Mouse (Mus musculus): Measurements from ENCODE around the gene Ndufc1. TPM values are rescaled to one million over a fixed set of nuclear protein-coding genes. Genes with fewer than 3 reads are reported as not detected.

Gene Ndufc1
- polyA plus RNA-seq, 1 experiment from 2014 or later, result 672 TPM

- ATAC-seq (replicated peaks; ENCODE audit: low FRiP score), result no peak
Measured at GRCm38 (mm10) chr3:51366926-51367325, 41.9 kb downstream of the Ndufc1 start.

GRCm38 (mm10) chr3:51365517-51365882, 43.3 kb downstream of the Ndufc1 start:
- Histone ChIP-seq H3K9ac (ENCODE audit: low read length) (0 out of 2 replicates have a peak overlapping the region, but pooled peaks have one; percentile 49), H3K27ac (ENCODE audit: low read depth, low read length) (no peak overlapping the region), H3K4me3 (ENCODE audit: low read depth, low read length) (0 out of 2 replicates have a peak overlapping the region, but pooled peaks have one; percentile 36), H3K9me3 (ENCODE audit: control insufficient read depth, low read length) (no peaks in the 10 kb centered on the region), H3K27me3 (ENCODE audit: control insufficient read depth, insufficient read depth, low read length) (no peaks in the 10 kb centered on the region), H3K4me2 (ENCODE audit: low read depth, low read length, severe bottlenecking) (peak overlapping the region; percentile 70), H3K36me3 (ENCODE audit: control insufficient read depth, insufficient read depth, low read length) (no peaks in the 10 kb centered on the region), H3K4me1 (replicated peaks; ENCODE audit: control insufficient read depth, insufficient read depth, low read length) (no peaks in the 10 kb centered on the region)
- DNase-seq (ENCODE audit: low spot score), result no peak
- no peak for ATAC-seq (replicated peaks; ENCODE audit: low FRiP score)
- WGBS, result 21% methylated on average over 3 of the region's 3 CpGs

More at GRCm38 (mm10) chr3:51366926-51367325, 41.9 kb downstream of the Ndufc1 start:
- no peaks in the 10 kb centered on the region for H3K36me3 ChIP-seq (ENCODE audit: control insufficient read depth, insufficient read depth, low read length)
- no peaks in the 10 kb centered on the region for H3K4me1 ChIP-seq (replicated peaks; ENCODE audit: control insufficient read depth, insufficient read depth, low read length)
- H3K9me3 ChIP-seq (ENCODE audit: control insufficient read depth, low read length), result no peaks in the 10 kb centered on the region
- H3K9ac ChIP-seq (ENCODE audit: low read length), result no peak overlapping the region
- DNase-seq (ENCODE audit: low spot score), result no peak
- no peak overlapping the region for H3K4me3 ChIP-seq (ENCODE audit: low read depth, low read length)
- H3K4me2 ChIP-seq (ENCODE audit: low read depth, low read length, severe bottlenecking), result no peak overlapping the region
- H3K27me3 ChIP-seq (ENCODE audit: control insufficient read depth, insufficient read depth, low read length), result no peaks in the 10 kb centered on the region
- no peak overlapping the region for H3K27ac ChIP-seq (ENCODE audit: low read depth, low read length)
- 67% methylated on average over 4 of the region's 4 CpGs for WGBS

GRCm38 (mm10) chr3:51364703-51365516, 43.9 kb downstream of the Ndufc1 start:
- no peaks in the 10 kb centered on the region for H3K4me1 ChIP-seq (replicated peaks; ENCODE audit: control insufficient read depth, insufficient read depth, low read length)
- H3K27me3 ChIP-seq (ENCODE audit: control insufficient read depth, insufficient read depth, low read length), result no peaks in the 10 kb centered on the region
- H3K27ac ChIP-seq (ENCODE audit: low read depth, low read length), result no peak overlapping the region

GRCm38 (mm10) chr3:51361066-51361465, 47.7 kb downstream of the Ndufc1 start:
- Histone ChIP-seq H3K36me3 (ENCODE audit: control insufficient read depth, insufficient read depth, low read length) (no peaks in the 10 kb centered on the region), H3K4me1 (replicated peaks; ENCODE audit: control insufficient read depth, insufficient read depth, low read length) (peaks cover 5% of the 10 kb centered on the region), H3K9ac (ENCODE audit: low read length) (no peak overlapping the region), H3K27ac (ENCODE audit: low read depth, low read length) (no peak overlapping the region), H3K9me3 (ENCODE audit: control insufficient read depth, low read length) (no peaks in the 10 kb centered on the region), H3K4me3 (ENCODE audit: low read depth, low read length) (no peak overlapping the region), H3K27me3 (ENCODE audit: control insufficient read depth, insufficient read depth, low read length) (no peaks in the 10 kb centered on the region), H3K4me2 (ENCODE audit: low read depth, low read length, severe bottlenecking) (no peak overlapping the region)
- ATAC-seq (replicated peaks; ENCODE audit: low FRiP score), result no peak
- 23% methylated on average over 9 of the region's 9 CpGs for WGBS
- DNase-seq (ENCODE audit: low spot score), result no peak

More at GRCm38 (mm10) chr3:51364703-51365516, 43.9 kb downstream of the Ndufc1 start:
- ATAC-seq (replicated peaks; ENCODE audit: low FRiP score) (peak; percentile 85), DNase-seq (ENCODE audit: low spot score) (peak; percentile 84)
- Histone ChIP-seq H3K36me3 (ENCODE audit: control insufficient read depth, insufficient read depth, low read length) (no peaks in the 10 kb centered on the region), H3K9me3 (ENCODE audit: control insufficient read depth, low read length) (no peaks in the 10 kb centered on the region), H3K4me2 (ENCODE audit: low read depth, low read length, severe bottlenecking) (peak overlapping the region; percentile 70), H3K4me3 (ENCODE audit: low read depth, low read length) (peak overlapping the region; percentile 36), H3K9ac (ENCODE audit: low read length) (peak overlapping the region; percentile 49)
- 6% methylated on average over 31 of the region's 31 CpGs for WGBS

GRCm38 (mm10) chr3:51359558-51360307, 49.1 kb downstream of the Ndufc1 start:
- Histone ChIP-seq H3K9me3 (ENCODE audit: control insufficient read depth, low read length) (no peaks in the 10 kb centered on the region), H3K4me1 (replicated peaks; ENCODE audit: control insufficient read depth, insufficient read depth, low read length) (peaks cover 5% of the 10 kb centered on the region), H3K36me3 (ENCODE audit: control insufficient read depth, insufficient read depth, low read length) (no peaks in the 10 kb centered on the region), H3K4me2 (ENCODE audit: low read depth, low read length, severe bottlenecking) (no peak overlapping the region), H3K27me3 (ENCODE audit: control insufficient read depth, insufficient read depth, low read length) (no peaks in the 10 kb centered on the region), H3K27ac (ENCODE audit: low read depth, low read length) (no peak overlapping the region), H3K4me3 (ENCODE audit: low read depth, low read length) (peak overlapping the region; percentile 54; the same call in 1 of the 2 replicates), H3K9ac (ENCODE audit: low read length) (no peak overlapping the region)
- DNase-seq (ENCODE audit: low spot score) (no peak), ATAC-seq (replicated peaks; ENCODE audit: low FRiP score) (no peak)
- WGBS, result 17% methylated on average over 14 of the region's 14 CpGs

- peak overlapping the region; percentile 54 for H3K4me3 ChIP-seq (ENCODE audit: low read depth, low read length)
- WGBS, result under 1% methylated on average over 50 of the region's 50 CpGs
- peak; percentile 90 for DNase-seq (ENCODE audit: low spot score)
- peak; percentile 80 for ATAC-seq (replicated peaks; ENCODE audit: low FRiP score)
- H3K4me2 ChIP-seq (ENCODE audit: low read depth, low read length, severe bottlenecking), result peak overlapping the region; percentile 61
- peak overlapping the region; percentile 54 for H3K9ac ChIP-seq (ENCODE audit: low read length)
- no peak overlapping the region for H3K27ac ChIP-seq (ENCODE audit: low read depth, low read length)
- no peaks in the 10 kb centered on the region for H3K27me3 ChIP-seq (ENCODE audit: control insufficient read depth, insufficient read depth, low read length)
- H3K9me3 ChIP-seq (ENCODE audit: control insufficient read depth, low read length), result no peaks in the 10 kb centered on the region
- H3K36me3 ChIP-seq (ENCODE audit: control insufficient read depth, insufficient read depth, low read length), result no peaks in the 10 kb centered on the region
- H3K4me1 ChIP-seq (replicated peaks; ENCODE audit: control insufficient read depth, insufficient read depth, low read length), result peaks cover 5% of the 10 kb centered on the region
Measured at GRCm38 (mm10) chr3:51358660-51359557, 49.9 kb downstream of the Ndufc1 start.

GRCm38 (mm10) chr3:51358181-51358580, 50.6 kb downstream of the Ndufc1 start:
- H3K27ac ChIP-seq (ENCODE audit: low read depth, low read length), result no peak overlapping the region
- H3K9me3 ChIP-seq (ENCODE audit: control insufficient read depth, low read length), result no peaks in the 10 kb centered on the region
- no peaks in the 10 kb centered on the region for H3K36me3 ChIP-seq (ENCODE audit: control insufficient read depth, insufficient read depth, low read length)
- H3K9ac ChIP-seq (ENCODE audit: low read length), result no peak overlapping the region
- H3K4me3 ChIP-seq (ENCODE audit: low read depth, low read length), result peak overlapping the region; percentile 54
- peak overlapping the region; percentile 61 for H3K4me2 ChIP-seq (ENCODE audit: low read depth, low read length, severe bottlenecking)
- DNase-seq (ENCODE audit: low spot score) (peak; percentile 88), ATAC-seq (replicated peaks; ENCODE audit: low FRiP score) (peak; percentile 62)
- no peaks in the 10 kb centered on the region for H3K27me3 ChIP-seq (ENCODE audit: control insufficient read depth, insufficient read depth, low read length)
- H3K4me1 ChIP-seq (replicated peaks; ENCODE audit: control insufficient read depth, insufficient read depth, low read length), result peaks cover 5% of the 10 kb centered on the region
- WGBS, result under 1% methylated on average over 15 of the region's 15 CpGs

- Histone ChIP-seq H3K36me3 (ENCODE audit: control insufficient read depth, insufficient read depth, low read length) (no peaks in the 10 kb centered on the region), H3K9me3 (ENCODE audit: control insufficient read depth, low read length) (no peaks in the 10 kb centered on the region), H3K4me3 (ENCODE audit: low read depth, low read length) (peak overlapping the region; percentile 34), H3K27me3 (ENCODE audit: control insufficient read depth, insufficient read depth, low read length) (no peaks in the 10 kb centered on the region), H3K9ac (ENCODE audit: low read length) (no peak overlapping the region), H3K4me1 (replicated peaks; ENCODE audit: control insufficient read depth, insufficient read depth, low read length) (peaks cover 5% of the 10 kb centered on the region), H3K27ac (ENCODE audit: low read depth, low read length) (no peak overlapping the region), H3K4me2 (ENCODE audit: low read depth, low read length, severe bottlenecking) (peak overlapping the region; percentile 41; the same call in 1 of the 2 replicates)
- 8% methylated on average over 14 of the region's 14 CpGs for WGBS
- ATAC-seq (replicated peaks; ENCODE audit: low FRiP score) (no peak), DNase-seq (ENCODE audit: low spot score) (peak; percentile 70)
Measured at GRCm38 (mm10) chr3:51357624-51358023, 51.2 kb downstream of the Ndufc1 start.
